Comparison of ENCODE assay signal across 17 mouse cellular contexts in the genomic region with DNA sequence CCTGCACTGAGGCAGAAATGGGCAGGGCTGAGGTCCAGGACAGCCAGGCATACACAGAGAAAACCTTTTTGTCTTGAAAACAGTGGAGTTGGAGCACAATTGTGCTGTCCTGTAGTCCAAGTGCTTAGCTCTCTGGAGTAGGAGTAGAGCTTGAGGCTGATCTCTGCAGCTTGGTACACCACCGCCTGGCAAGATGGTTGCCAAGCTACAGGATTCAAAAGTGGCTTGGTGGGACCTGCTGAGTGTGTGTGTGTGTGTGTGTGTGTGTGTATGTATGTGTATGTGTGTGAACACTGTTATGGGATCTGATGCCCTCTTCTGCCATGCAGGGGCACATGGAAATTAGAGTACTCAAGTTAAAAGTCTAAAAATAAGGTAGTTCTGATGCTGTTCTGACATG. TPM values are rescaled to one million over a fixed set of nuclear protein-coding genes. Genes with fewer than 3 reads are reported as not detected.
DNase-seq lines count a peak whose midpoint lies in the region; ATAC-seq and TF ChIP-seq lines count a peak whose summit lies in the region.
"Had no signal": no experiment of that assay in that cellular context is flagged by ENCODE, and none has a peak within 500 bp of the region (broad histone marks: within the 10 kb centered on the region; RNA-seq: fewer than 3 reads in every experiment).

No protein-coding gene starts in this region.

- H3K79me2 ChIP-seq in CH12.LX (replicated peaks; ENCODE audit: control insufficient read depth, extremely low read depth, insufficient read depth, poor library complexity, severe bottlenecking): peaks cover 18% of the 10 kb centered on the region

- H3K4me2 ChIP-seq in heart, embryonic 12.5 days: no peak overlapping the region
- no peak overlapping the region for H3K4me2 ChIP-seq in CH12.LX (ENCODE audit: insufficient read depth, low read depth, poor library complexity, severe bottlenecking)
- H3K4me2 ChIP-seq: forebrain, embryonic 15.5 days had no signal

- no peak overlapping the region for H3K4me3 ChIP-seq in heart, embryonic 12.5 days
- H3K4me3 ChIP-seq in layer of hippocampus, adult 2 months: no peak overlapping the region
- H3K4me3 ChIP-seq in CH12.LX (replicated peaks in 1 of 3; ENCODE audit: low read depth in 2 of 3, low read length in 2 of 3, poor library complexity in 1 of 3): peak overlapping the region in 1 of 3 experiments; percentile 22
- no peak overlapping the region for H3K4me3 ChIP-seq in cortical plate, adult 2 months (ENCODE audit: insufficient read depth, low read length)
- H3K4me3 ChIP-seq: forebrain, embryonic 15.5 days had no signal

- H3K9ac ChIP-seq in heart, embryonic 12.5 days: no peak overlapping the region
- no peak overlapping the region for H3K9ac ChIP-seq in CH12.LX (ENCODE audit: insufficient read depth, low read depth)
- H3K9ac ChIP-seq: forebrain, embryonic 15.5 days had no signal

- peaks cover 56% of the 10 kb centered on the region for H3K36me3 ChIP-seq in heart, embryonic 12.5 days
- H3K36me3 ChIP-seq in CH12.LX (replicated peaks in 1 of 2; ENCODE audit: control insufficient read depth in 1 of 2, insufficient read depth in 1 of 2, low read length in 1 of 2): peaks cover 48 to 56% of the 10 kb centered on the region in 2 experiments

- no peaks in the 10 kb centered on the region for H3K27me3 ChIP-seq in heart, embryonic 12.5 days (replicated peaks)
- no peaks in the 10 kb centered on the region for H3K27me3 ChIP-seq in CH12.LX (replicated peaks)
- H3K27me3 ChIP-seq: forebrain, embryonic 15.5 days had no signal

- H3K4me1 ChIP-seq in heart, embryonic 12.5 days (replicated peaks): peaks cover 53% of the 10 kb centered on the region
- H3K4me1 ChIP-seq in CH12.LX (ENCODE audit: control insufficient read depth in 1 of 2, insufficient read depth in 2 of 2): peaks cover 32 to 75% of the 10 kb centered on the region in 2 experiments
- peaks cover 13% of the 10 kb centered on the region for H3K4me1 ChIP-seq in cortical plate, adult 2 months (ENCODE audit: control insufficient read depth, insufficient read depth, low read length)

- no peak for TF ChIP-seq CTCF in layer of hippocampus, adult 2 months (conservative IDR thresholded peaks at IDR 0.05)
- no peak for TF ChIP-seq CTCF in CH12.LX (conservative IDR thresholded peaks at IDR 0.05 in 1 of 2, IDR thresholded peaks at IDR 0.05 in 1 of 2; ENCODE audit: low read depth in 2 of 2, low read length in 2 of 2)
- no peak for TF ChIP-seq CTCF in cortical plate, adult 2 months (IDR thresholded peaks at IDR 0.05; ENCODE audit: extremely low read depth, insufficient read depth, low read length)

- TF ChIP-seq RAD21 in CH12.LX (IDR thresholded peaks at IDR 0.05; ENCODE audit: low read depth, low read length): no peak

- no peak for DNase-seq in heart, adult 8-10 months (ENCODE audit: low spot score)
- DNase-seq in layer of hippocampus, adult 2 months (ENCODE audit: low spot score in 2 of 2): no peak
- DNase-seq in layer of hippocampus, adult 9-10 months (ENCODE audit: low spot score): no peak
- DNase-seq in CH12.LX (ENCODE audit: extremely low read depth): no peak
- DNase-seq in thymus, postnatal 36 days: no peak
- DNase-seq in testis, postnatal 10 days (ENCODE audit: low spot score): no peak
- DNase-seq: adrenal gland, adult 2 months; cerebellum, postnatal 14 days; heart, postnatal 14 days; left cerebral cortex, postnatal 4 days; lung, postnatal 10 days; right cerebral cortex, postnatal 25 days had no signal

- ATAC-seq in heart, embryonic 12.5 days (ENCODE audit: insufficient number of reproducible peaks, low FRiP score): no peak
- ATAC-seq: forebrain, embryonic 15.5 days had no signal

- peak; percentile 46; the same call in 1 of the 2 replicates for TF ChIP-seq POLR2A in CH12.LX (IDR thresholded peaks at IDR 0.05; ENCODE audit: low read depth, low read length)
- TF ChIP-seq POLR2A in cortical plate, adult 2 months (IDR thresholded peaks at IDR 0.05; ENCODE audit: extremely low read depth, insufficient read depth, low read length): peak; percentile 23; the same call in 1 of the 2 replicates

- dilution Hi-C loops in CH12.LX (cut with MboI; ENCODE audit: extremely low pct_ligation_motif_present, extremely low pct_unique_long_range_greater_than_20kb, low sequenced_read_pairs): no loop called here

- WGBS in heart, embryonic 12.5 days: 85% methylated on average over 1 of the region's 1 CpGs

- TF ChIP-seq EP300 in CH12.LX (IDR thresholded peaks at IDR 0.05; ENCODE audit: low read length): no peak

- no peaks in the 10 kb centered on the region for H3K9me3 ChIP-seq in heart, embryonic 12.5 days (replicated peaks)
- no peaks in the 10 kb centered on the region for H3K9me3 ChIP-seq in CH12.LX (replicated peaks; ENCODE audit: low read length)
- H3K9me3 ChIP-seq: forebrain, embryonic 15.5 days had no signal

- in situ Hi-C loops in CH12.LX (cut with MboI; ENCODE audit: low pct_ligation_motif_present, low pct_unique_long_range_greater_than_20kb, low sequenced_read_pairs): no loop called here

- peak overlapping the region; percentile 18; the same call in 1 of the 2 replicates for H3K27ac ChIP-seq in heart, embryonic 12.5 days (ENCODE audit: poor library complexity, severe bottlenecking)
- peak overlapping the region; percentile 93 for H3K27ac ChIP-seq in layer of hippocampus, adult 2 months
- H3K27ac ChIP-seq in CH12.LX (ENCODE audit: insufficient read depth, low read depth): peak overlapping the region; percentile 61
- H3K27ac ChIP-seq in cortical plate, adult 2 months (ENCODE audit: insufficient read depth, low read length): no peak overlapping the region

TF ChIP-seq in CH12.LX, 34 proteins besides CTCF, POLR2A, EP300 and RAD21:
- TF ChIP-seq JUN (IDR thresholded peaks at IDR 0.05; ENCODE audit: insufficient read depth, low read depth, low read length) (no peak), ZNF384 (IDR thresholded peaks at IDR 0.05; ENCODE audit: low read depth, low read length) (no peak), USF1 (IDR thresholded peaks at IDR 0.05; ENCODE audit: low read depth, low read length) (no peak), ELF1 (IDR thresholded peaks at IDR 0.05; ENCODE audit: low read depth, low read length) (no peak), MEF2A (IDR thresholded peaks at IDR 0.05; ENCODE audit: borderline replicate concordance, low read depth, low read length) (no peak), MYC (IDR thresholded peaks at IDR 0.05; ENCODE audit: low read depth, low read length) (no peak), BHLHE40 (IDR thresholded peaks at IDR 0.05; ENCODE audit: low read depth, low read length) (no peak), CHD1 (IDR thresholded peaks at IDR 0.05; ENCODE audit: low read depth, low read length) (no peak), POLR2AphosphoS2 (IDR thresholded peaks at IDR 0.05; ENCODE audit: low read depth, low read length) (no peak), KAT2A (IDR thresholded peaks at IDR 0.05; ENCODE audit: insufficient replicate concordance, low read length) (no peak), SIN3A (IDR thresholded peaks at IDR 0.05; ENCODE audit: low read length) (no peak), ZMIZ1 (IDR thresholded peaks at IDR 0.05; ENCODE audit: low read depth, low read length) (no peak), E2F4 (IDR thresholded peaks at IDR 0.05; ENCODE audit: insufficient replicate concordance, low read depth, low read length) (no peak), MAFK (IDR thresholded peaks at IDR 0.05; ENCODE audit: insufficient replicate concordance, low read length) (no peak)

RNA-seq across cellular contexts. Expression of gene Ech1, which starts 2.5 kb away (rescaled TPM):
- polyA plus RNA-seq in heart, embryonic 12.5 days (2016; fragmentation: Nextera tagmentation; extraction: Ambion mirVana): 137 and 142 TPM in 2 replicates
- total RNA-seq in heart, adult 8-10 months (2022): 1,000 to 10,000 TPM; 2,066 to 2,754 (median 2,219) TPM
- total RNA-seq in layer of hippocampus, adult 2 months (2021): 10 to 100 TPM; 66.4 to 68.8 TPM
- 103 and 124 TPM in 2 replicates for total RNA-seq in CH12.LX (2012; rRNA removed)
- total RNA-seq in CH12.LX (2014; rRNA removed): 119 and 121 TPM in 2 replicates
- polyA plus RNA-seq in CH12.LX (2012; ENCODE audit: insufficient read length, low read depth): 65.1 and 67.6 TPM in 2 replicates
- polyA plus RNA-seq in cortical plate, adult 2 months (2012; rRNA removed): 90.4 and 92.9 TPM in 2 replicates

RNA-seq across cellular contexts. Expression of gene Lgals4, which starts 11.1 kb away (rescaled TPM):
- 4.2 and 4.4 TPM in 2 replicates for polyA plus RNA-seq in heart, embryonic 12.5 days (2016; fragmentation: Nextera tagmentation; extraction: Ambion mirVana)
- 10 to 100 TPM; 17.3 to 32.1 (median 24.6) TPM for total RNA-seq in heart, adult 8-10 months (2022)
- 1 to 10 TPM; 4.4 to 6.8 TPM for total RNA-seq in layer of hippocampus, adult 2 months (2021)
- total RNA-seq in CH12.LX (2012; rRNA removed) (3.9 and 7.0 TPM in 2 replicates), CH12.LX (2014; rRNA removed) (2.6 and 3.6 TPM in 2 replicates)
- 6.5 and 7.2 TPM in 2 replicates for polyA plus RNA-seq in CH12.LX (2012; ENCODE audit: insufficient read length, low read depth)
- 8.2 and 9.5 TPM in 2 replicates for polyA plus RNA-seq in cortical plate, adult 2 months (2012; rRNA removed)

RNA-seq across cellular contexts. Expression of gene Hnrnpl, which starts 14.2 kb away (rescaled TPM):
- 218 and 232 TPM in 2 replicates for polyA plus RNA-seq in heart, embryonic 12.5 days (2016; fragmentation: Nextera tagmentation; extraction: Ambion mirVana)
- total RNA-seq in heart, adult 8-10 months (2022): 100 to 1,000 TPM; 185 to 230 (median 214) TPM
- total RNA-seq in layer of hippocampus, adult 2 months (2021): 100 to 1,000 TPM; 410 to 476 TPM
- total RNA-seq in CH12.LX (2012; rRNA removed) (296 and 342 TPM in 2 replicates), CH12.LX (2014; rRNA removed) (365 and 371 TPM in 2 replicates)
- polyA plus RNA-seq in CH12.LX (2012; ENCODE audit: insufficient read length, low read depth): 640 and 645 TPM in 2 replicates
- 350 and 362 TPM in 2 replicates for polyA plus RNA-seq in cortical plate, adult 2 months (2012; rRNA removed)

RNA-seq across cellular contexts. Expression of gene Rinl, which starts 33.8 kb away (rescaled TPM):
- polyA plus RNA-seq in heart, embryonic 12.5 days (2016; fragmentation: Nextera tagmentation; extraction: Ambion mirVana): 2.7 and 2.8 TPM in 2 replicates
- total RNA-seq in heart, adult 8-10 months (2022): 1 to 10 TPM; 1.4 to 3.0 (median 1.6) TPM
- total RNA-seq in layer of hippocampus, adult 2 months (2021): 1 to 10 TPM; 2.6 to 4.5 TPM
- 60.9 and 65.5 TPM in 2 replicates for total RNA-seq in CH12.LX (2012; rRNA removed)
- 41.5 and 46.1 TPM in 2 replicates for total RNA-seq in CH12.LX (2014; rRNA removed)
- polyA plus RNA-seq in CH12.LX (2012; ENCODE audit: insufficient read length, low read depth): 60.6 and 61.8 TPM in 2 replicates
- 2.3 and 2.4 TPM in 2 replicates for polyA plus RNA-seq in cortical plate, adult 2 months (2012; rRNA removed)

RNA-seq across cellular contexts. Expression of gene Lgals7, which starts 41.1 kb away (rescaled TPM):
- polyA plus RNA-seq in heart, embryonic 12.5 days (2016; fragmentation: Nextera tagmentation; extraction: Ambion mirVana): 1.1 and 1.3 TPM in 2 replicates
- 1 to 10 TPM in 1 of 4 experiments, not detected in 3; 1.3 TPM for total RNA-seq in heart, adult 8-10 months (2022)
- not detected for total RNA-seq in layer of hippocampus, adult 2 months (2021)
- not detected in 2 replicates for total RNA-seq in CH12.LX (2012; rRNA removed)
- total RNA-seq in CH12.LX (2014; rRNA removed): not detected in 2 replicates
- not detected in 2 replicates for polyA plus RNA-seq in CH12.LX (2012; ENCODE audit: insufficient read length, low read depth)
- 1.2 and 1.3 TPM in 2 replicates for polyA plus RNA-seq in cortical plate, adult 2 months (2012; rRNA removed)
- total RNA-seq: gastrocnemius, adult 8-10 months; layer of hippocampus, postnatal 14 days had no signal

Comparison
In these comparisons a context has a peak if more than half of its experiments do, and no peak if none do; other contexts are left out.
1. RNA of gene Ech1, which starts 2.5 kb away (total RNA-seq): 2,066 to 2,754 TPM in heart, adult 8-10 months; 103 to 124 TPM in CH12.LX and 66.4 to 68.8 TPM in layer of hippocampus, adult 2 months; every median in the first group is over 10 times any median in the second.